Mouse (Mus musculus) olfactory bulb, adult 2 months (tissue): Measurements from ENCODE around the gene Brf1.

Experiments
- CTCF ChIP-seq: fragments of 200-500 bp; IDR thresholded peaks from 2 replicates; pipeline ENCODE4 v1.5.1; 2012; ENCODE audit warnings: low read depth, mild to moderate bottlenecking, low read length, moderate library complexity; ENCODE audit not compliant: insufficient read depth
- POLR2A ChIP-seq: fragments of 200-500 bp; IDR thresholded peaks from 2 replicates; pipeline ENCODE4 v1.6.1; 2012; ENCODE audit warnings: mild to moderate bottlenecking, low read depth, low read length, moderate library complexity; ENCODE audit not compliant: insufficient read depth

DNA sequence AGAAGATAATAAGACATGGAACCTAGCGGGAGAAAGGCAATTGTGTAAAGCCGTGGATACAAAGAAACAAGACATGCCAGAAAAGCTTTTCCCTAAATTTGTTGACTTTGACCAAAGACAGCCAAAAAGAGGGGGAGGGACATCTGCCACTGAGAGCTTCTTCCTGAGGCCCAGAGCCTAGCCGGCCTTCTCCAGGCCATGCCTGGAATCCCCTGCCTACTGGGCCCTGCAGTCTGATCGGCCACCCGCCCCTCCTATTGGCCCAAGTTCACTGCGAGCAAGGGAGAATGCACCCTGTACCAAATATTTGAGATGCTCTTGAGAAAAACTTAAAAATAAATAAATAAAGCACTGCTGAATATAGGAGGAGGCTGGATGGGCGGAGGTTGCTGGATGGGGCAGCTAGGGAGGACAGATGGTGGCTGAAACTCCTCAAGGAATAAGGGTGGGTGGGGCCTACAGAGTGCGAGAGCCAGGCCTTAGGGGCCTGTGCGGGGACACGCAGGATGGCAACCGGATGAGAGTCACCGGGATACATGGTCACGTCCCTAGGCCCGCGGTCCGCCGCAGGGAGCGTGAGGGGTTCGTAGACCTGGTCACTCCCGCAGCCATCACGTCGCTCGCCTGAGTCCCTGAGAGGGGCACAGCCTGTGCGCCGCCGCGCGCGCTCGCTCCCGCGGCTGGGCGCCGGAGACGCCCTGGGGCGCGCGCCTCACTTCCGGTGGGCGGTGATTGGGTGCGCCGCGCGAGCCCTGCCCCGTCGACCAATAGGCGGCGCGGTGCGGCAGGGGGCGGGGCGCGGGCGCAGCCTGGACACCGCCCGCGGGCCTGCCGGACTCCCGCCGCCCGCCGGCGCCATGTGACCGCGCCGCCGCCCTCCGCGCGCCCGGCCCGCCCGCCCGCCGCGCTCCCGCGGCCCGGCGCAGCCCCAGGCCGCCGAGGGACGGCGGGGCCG lies 13.4 kb upstream of the Brf1 start, which contains the start of gene Pacs2:
- no peak for TF ChIP-seq CTCF
- TF ChIP-seq POLR2A, result peak; percentile 97
